Mouse (Mus musculus) brain, embryonic 14.5 days (tissue): ENCODE measurements around the gene Tmem229b.

Source experiments
- CTCF ChIP-seq: fragments of 200-500 bp; IDR thresholded peaks from 2 replicates; pipeline ENCODE4 v1.5.1; 2012; ENCODE audit warnings: inconsistent platforms, mild to moderate bottlenecking, moderate library complexity, borderline replicate concordance; ENCODE audit not compliant: insufficient read depth, insufficient read length; ENCODE audit errors: extremely low read depth
- POLR2A ChIP-seq: fragments of 200-500 bp; IDR thresholded peaks from 2 replicates; pipeline ENCODE4 v1.6.1; 2012; ENCODE audit warnings: mild to moderate bottlenecking, inconsistent platforms, borderline replicate concordance; ENCODE audit not compliant: poor library complexity, insufficient read depth, insufficient read length, severe bottlenecking; ENCODE audit errors: extremely low read depth

- no peak for TF ChIP-seq CTCF
- TF ChIP-seq POLR2A, result no peak
Observed at GRCm38 (mm10) chr12:78947661-78948060, 59.8 kb downstream of the Tmem229b start.
